Mouse (Mus musculus) midbrain, embryonic 16.5 days (tissue): ENCODE data around the gene Hdac11. TPM values are rescaled to one million over a fixed set of nuclear protein-coding genes. Genes with fewer than 3 reads are reported as not detected.
A peak's percentile ranks its signal among the peaks of the same experiment; 100 is the strongest.

Experiments
- ATAC-seq: fragments of 200-750 bp; cut with Nextera tagmentation; 2 replicates; pipeline ENCODE4 v1.8.0; 2017; ENCODE audit warnings: moderate TSS enrichment
- H3K27ac ChIP-seq: fragments of 300-500 bp; sonication (generic); 2 replicates; pipeline ENCODE4 v1.5.1; 2014; ENCODE audit warnings: mild to moderate bottlenecking, low read length, mixed read lengths
- H3K27me3 ChIP-seq: fragments of 300-500 bp; sonication (generic); 2 replicates; pipeline ENCODE4 v1.6.1; 2014; ENCODE audit warnings: low read depth, low read length, mixed read lengths; ENCODE audit not compliant: control insufficient read depth, insufficient read depth
- H3K36me3 ChIP-seq: fragments of 300-500 bp; sonication (generic); 2 replicates; pipeline ENCODE4 v1.6.1; 2014; ENCODE audit warnings: mild to moderate bottlenecking, low read length, moderate library complexity, mixed read lengths; ENCODE audit not compliant: control insufficient read depth, insufficient read depth
- H3K4me1 ChIP-seq: fragments of 300-500 bp; sonication (generic); 2 replicates; pipeline ENCODE4 v1.6.1; 2014; ENCODE audit warnings: mild to moderate bottlenecking, low read length, mixed read lengths; ENCODE audit not compliant: control insufficient read depth, insufficient read depth
- H3K4me2 ChIP-seq: fragments of 300-500 bp; sonication (generic); 2 replicates; pipeline ENCODE4 v1.6.1; 2014; ENCODE audit warnings: mild to moderate bottlenecking, low read length, mixed read lengths
- H3K4me3 ChIP-seq: fragments of 300-500 bp; sonication (generic); 2 replicates; pipeline ENCODE4 v1.5.1; 2014; ENCODE audit warnings: low read depth, mild to moderate bottlenecking, low read length, moderate library complexity, mixed read lengths
- H3K9ac ChIP-seq: fragments of 300-500 bp; sonication (generic); 2 replicates; pipeline ENCODE4 v1.6.1; 2014; ENCODE audit warnings: low read depth, low read length, mixed read lengths
- H3K9me3 ChIP-seq: fragments of 300-500 bp; sonication (generic); replicated peaks from 2 replicates; pipeline ENCODE4 v1.6.1; 2014; ENCODE audit warnings: mild to moderate bottlenecking, low read length, mixed read lengths; ENCODE audit not compliant: control insufficient read depth, poor library complexity, severe bottlenecking
- WGBS: fragments of 180-500 bp; shearing (Covaris S2); extraction: QIAGEN DNeasy Blood & Tissue Kit; methylation state at CpG from one replicate; pipeline ENCODE4 v1.1.7; 2014; 5-methylcytosine and 5-hydroxymethylcytosine counted together
- polyA plus RNA-seq: library from polyadenylated mRNA; unstranded; fragments of >200 nt; fragmentation: Nextera tagmentation; extraction: Ambion mirVana; gene quantifications from 2 replicates; pipeline ENCODE4 v1.2.1, GENCODE M21; 2015

The Hdac11 gene
- polyA plus RNA-seq, 1 experiment from 2014 or later: 56.3 TPM

- Histone ChIP-seq H3K4me1 (peaks cover 7% of the 10 kb centered on the region), H3K27me3 (no peaks in the 10 kb centered on the region), H3K36me3 (peaks cover 23% of the 10 kb centered on the region), H3K9ac (no peak overlapping the region), H3K27ac (no peak overlapping the region), H3K9me3 (no peaks in the 10 kb centered on the region), H3K4me3 (no peak overlapping the region), H3K4me2 (no peak overlapping the region)
- 95% methylated on average over 8 of the region's 8 CpGs for WGBS
- ATAC-seq: no peak
These were observed 12.7 kb downstream of the Hdac11 start for GRCm38 (mm10) chr6:91169129-91169528.

GRCm38 (mm10) chr6:91171396-91171895 is 15.0 kb downstream of the Hdac11 start:
- Histone ChIP-seq H3K4me2 (no peak overlapping the region), H3K4me3 (no peak overlapping the region), H3K9ac (no peak overlapping the region), H3K9me3 (no peaks in the 10 kb centered on the region), H3K36me3 (peaks cover 23% of the 10 kb centered on the region), H3K27ac (no peak overlapping the region), H3K4me1 (no peaks in the 10 kb centered on the region), H3K27me3 (no peaks in the 10 kb centered on the region)
- WGBS: 86% methylated on average over 3 of the region's 3 CpGs
- no peak for ATAC-seq

- ATAC-seq: no peak
- no peaks in the 10 kb centered on the region for H3K4me1 ChIP-seq
- no peaks in the 10 kb centered on the region for H3K27me3 ChIP-seq
- no peak overlapping the region for H3K27ac ChIP-seq
- H3K9me3 ChIP-seq: no peaks in the 10 kb centered on the region
- H3K9ac ChIP-seq: no peak overlapping the region
- WGBS: 76% methylated on average over 2 of the region's 2 CpGs
- H3K4me2 ChIP-seq: no peak overlapping the region
- H3K36me3 ChIP-seq: peaks cover 20% of the 10 kb centered on the region
- no peak overlapping the region for H3K4me3 ChIP-seq
These were observed 15.9 kb downstream of the Hdac11 start for GRCm38 (mm10) chr6:91172381-91172780.

- Histone ChIP-seq H3K9me3 (no peaks in the 10 kb centered on the region), H3K36me3 (peaks cover 20% of the 10 kb centered on the region), H3K4me1 (no peaks in the 10 kb centered on the region), H3K4me2 (no peak overlapping the region), H3K27ac (no peak overlapping the region), H3K27me3 (no peaks in the 10 kb centered on the region), H3K4me3 (no peak overlapping the region), H3K9ac (no peak overlapping the region)
- WGBS: 52% methylated on average over 7 of the region's 7 CpGs
- peak; percentile 63 for ATAC-seq
These were observed 16.9 kb downstream of the Hdac11 start for GRCm38 (mm10) chr6:91173221-91173880.

GRCm38 (mm10) chr6:91174211-91174610 is 17.7 kb downstream of the Hdac11 start:
- H3K9ac ChIP-seq: no peak overlapping the region
- H3K36me3 ChIP-seq: peaks cover 15% of the 10 kb centered on the region
- 79% methylated on average over 3 of the region's 3 CpGs for WGBS
- no peak overlapping the region for H3K4me3 ChIP-seq
- H3K4me2 ChIP-seq: no peak overlapping the region
- peak; percentile 29; the same call in 1 of the 2 replicates for ATAC-seq
- no peak overlapping the region for H3K27ac ChIP-seq
- no peaks in the 10 kb centered on the region for H3K4me1 ChIP-seq
- H3K27me3 ChIP-seq: no peaks in the 10 kb centered on the region
- no peaks in the 10 kb centered on the region for H3K9me3 ChIP-seq

- WGBS: 64% methylated on average over 9 of the region's 9 CpGs
- no peaks in the 10 kb centered on the region for H3K27me3 ChIP-seq
These were observed 24.3 kb downstream of the Hdac11 start for GRCm38 (mm10) chr6:91180767-91181171.

GRCm38 (mm10) chr6:91181320-91181719 is 24.9 kb downstream of the Hdac11 start:
- Histone ChIP-seq H3K9me3 (no peaks in the 10 kb centered on the region), H3K27me3 (no peaks in the 10 kb centered on the region), H3K4me2 (no peak overlapping the region), H3K27ac (no peak overlapping the region), H3K4me3 (no peak overlapping the region), H3K4me1 (no peaks in the 10 kb centered on the region), H3K9ac (no peak overlapping the region), H3K36me3 (no peaks in the 10 kb centered on the region)
- 74% methylated on average over 2 of the region's 2 CpGs for WGBS
- ATAC-seq: no peak

More at GRCm38 (mm10) chr6:91180767-91181171, 24.3 kb downstream of the Hdac11 start:
- H3K27ac ChIP-seq: no peak overlapping the region
- no peaks in the 10 kb centered on the region for H3K9me3 ChIP-seq
- no peak for ATAC-seq
- H3K36me3 ChIP-seq: no peaks in the 10 kb centered on the region
- H3K4me3 ChIP-seq: no peak overlapping the region
- H3K4me1 ChIP-seq: no peaks in the 10 kb centered on the region
- no peak overlapping the region for H3K9ac ChIP-seq
- no peak overlapping the region for H3K4me2 ChIP-seq

GRCm38 (mm10) chr6:91182075-91182490 is 25.6 kb downstream of the Hdac11 start:
- no peak for ATAC-seq
- Histone ChIP-seq H3K36me3 (no peaks in the 10 kb centered on the region), H3K27ac (no peak overlapping the region), H3K9ac (no peak overlapping the region), H3K9me3 (no peaks in the 10 kb centered on the region), H3K4me2 (no peak overlapping the region), H3K4me1 (no peaks in the 10 kb centered on the region), H3K4me3 (no peak overlapping the region), H3K27me3 (no peaks in the 10 kb centered on the region)
- WGBS: 86% methylated on average over 4 of the region's 4 CpGs

- H3K4me2 ChIP-seq: no peak overlapping the region
- H3K27me3 ChIP-seq: no peaks in the 10 kb centered on the region
- 38% methylated on average over 1 of the region's 1 CpGs for WGBS
- H3K27ac ChIP-seq: no peak overlapping the region
- no peaks in the 10 kb centered on the region for H3K9me3 ChIP-seq
- H3K9ac ChIP-seq: no peak overlapping the region
- no peaks in the 10 kb centered on the region for H3K36me3 ChIP-seq
- ATAC-seq: no peak
- no peaks in the 10 kb centered on the region for H3K4me1 ChIP-seq
- no peak overlapping the region for H3K4me3 ChIP-seq
These were observed 26.6 kb downstream of the Hdac11 start for GRCm38 (mm10) chr6:91183041-91183440.
